Mouse (Mus musculus): ENCODE measurements around the gene Plekha7. TPM values are rescaled to one million over a fixed set of nuclear protein-coding genes. Genes with fewer than 3 reads are reported as not detected.
A peak's percentile ranks its signal among the peaks of the same experiment; 100 is the strongest.

The Plekha7 gene
- polyA plus RNA-seq, 1 experiment, result 1.3 TPM

- Histone ChIP-seq H3K27me3 (replicated peaks) (peaks cover 42% of the 10 kb centered on the region), H3K9me3 (peaks cover 9% of the 10 kb centered on the region), H3K36me3 (replicated peaks; ENCODE audit: low read length) (no peaks in the 10 kb centered on the region), H3K4me3 (replicated peaks) (no peak overlapping the region), H3K4me1 (peaks cover 10% of the 10 kb centered on the region)
- TF ChIP-seq FLI1 (IDR thresholded peaks at IDR 0.05; ENCODE audit: low read length) (no peak), GATA1 (IDR thresholded peaks at IDR 0.05; ENCODE audit: borderline replicate concordance, low read length) (no peak)
Observed at GRCm38 (mm10) chr7:116211904-116212303, 96.3 kb downstream of the Plekha7 start.

GRCm38 (mm10) chr7:116209926-116210631 is 98.1 kb downstream of the Plekha7 start:
- Histone ChIP-seq H3K27me3 (replicated peaks) (peaks cover 39% of the 10 kb centered on the region), H3K4me3 (replicated peaks) (no peak overlapping the region), H3K36me3 (replicated peaks; ENCODE audit: low read length) (no peaks in the 10 kb centered on the region), H3K4me1 (peaks cover 12% of the 10 kb centered on the region), H3K9me3 (no peaks in the 10 kb centered on the region)
- TF ChIP-seq GATA1 (IDR thresholded peaks at IDR 0.05; ENCODE audit: borderline replicate concordance, low read length), result no peak
- no peak for TF ChIP-seq FLI1 (IDR thresholded peaks at IDR 0.05; ENCODE audit: low read length)

- Histone ChIP-seq H3K36me3 (replicated peaks; ENCODE audit: low read length) (no peaks in the 10 kb centered on the region), H3K4me3 (replicated peaks) (no peak overlapping the region)
Observed at GRCm38 (mm10) chr7:116208880-116209279, 99.3 kb downstream of the Plekha7 start.

GRCm38 (mm10) chr7:116206806-116207571 is 101.2 kb downstream of the Plekha7 start:
- TF ChIP-seq FLI1 (IDR thresholded peaks at IDR 0.05; ENCODE audit: low read length) (no peak), GATA1 (IDR thresholded peaks at IDR 0.05; ENCODE audit: borderline replicate concordance, low read length) (no peak)
- H3K36me3 ChIP-seq (replicated peaks; ENCODE audit: low read length), result no peaks in the 10 kb centered on the region
- H3K4me1 ChIP-seq, result peaks cover 12% of the 10 kb centered on the region
- no peak overlapping the region for H3K4me3 ChIP-seq (replicated peaks)
- H3K9me3 ChIP-seq, result no peaks in the 10 kb centered on the region
- H3K27me3 ChIP-seq (replicated peaks), result peaks cover 37% of the 10 kb centered on the region

More at GRCm38 (mm10) chr7:116208880-116209279, 99.3 kb downstream of the Plekha7 start:
- H3K27me3 ChIP-seq (replicated peaks), result peaks cover 39% of the 10 kb centered on the region
- TF ChIP-seq FLI1 (IDR thresholded peaks at IDR 0.05; ENCODE audit: low read length) (no peak), GATA1 (IDR thresholded peaks at IDR 0.05; ENCODE audit: borderline replicate concordance, low read length) (no peak)
- H3K9me3 ChIP-seq, result no peaks in the 10 kb centered on the region
- peaks cover 12% of the 10 kb centered on the region for H3K4me1 ChIP-seq

GRCm38 (mm10) chr7:116205451-116205850 is 102.7 kb downstream of the Plekha7 start:
- peaks cover 34% of the 10 kb centered on the region for H3K27me3 ChIP-seq (replicated peaks)
- no peak for TF ChIP-seq FLI1 (IDR thresholded peaks at IDR 0.05; ENCODE audit: low read length)
- TF ChIP-seq GATA1 (IDR thresholded peaks at IDR 0.05; ENCODE audit: borderline replicate concordance, low read length), result no peak
- peaks cover 17% of the 10 kb centered on the region for H3K4me1 ChIP-seq
- H3K9me3 ChIP-seq, result no peaks in the 10 kb centered on the region
- no peak overlapping the region for H3K4me3 ChIP-seq (replicated peaks)
- no peaks in the 10 kb centered on the region for H3K36me3 ChIP-seq (replicated peaks; ENCODE audit: low read length)

GRCm38 (mm10) chr7:116202033-116202681 is 106.0 kb downstream of the Plekha7 start:
- H3K4me1 ChIP-seq, result peaks cover 17% of the 10 kb centered on the region
- no peaks in the 10 kb centered on the region for H3K9me3 ChIP-seq
- H3K4me3 ChIP-seq (replicated peaks), result no peak overlapping the region
- H3K27me3 ChIP-seq (replicated peaks), result peaks cover 22% of the 10 kb centered on the region
- TF ChIP-seq FLI1 (IDR thresholded peaks at IDR 0.05; ENCODE audit: low read length) (no peak), GATA1 (IDR thresholded peaks at IDR 0.05; ENCODE audit: borderline replicate concordance, low read length) (no peak)
- H3K36me3 ChIP-seq (replicated peaks; ENCODE audit: low read length), result no peaks in the 10 kb centered on the region

- Histone ChIP-seq H3K36me3 (replicated peaks; ENCODE audit: low read length) (no peaks in the 10 kb centered on the region), H3K4me3 (replicated peaks) (peak overlapping the region; percentile 6), H3K27me3 (replicated peaks) (peaks cover 31% of the 10 kb centered on the region), H3K9me3 (no peaks in the 10 kb centered on the region), H3K4me1 (peaks cover 12% of the 10 kb centered on the region)
- no peak for TF ChIP-seq FLI1 (IDR thresholded peaks at IDR 0.05; ENCODE audit: low read length)
- TF ChIP-seq GATA1 (IDR thresholded peaks at IDR 0.05; ENCODE audit: borderline replicate concordance, low read length), result no peak
Observed at GRCm38 (mm10) chr7:116200951-116201351, 107.2 kb downstream of the Plekha7 start.

- Histone ChIP-seq H3K4me1 (peaks cover 12% of the 10 kb centered on the region), H3K36me3 (replicated peaks; ENCODE audit: low read length) (no peaks in the 10 kb centered on the region), H3K9me3 (no peaks in the 10 kb centered on the region), H3K27me3 (replicated peaks) (peaks cover 35% of the 10 kb centered on the region), H3K4me3 (replicated peaks) (no peak overlapping the region)
- TF ChIP-seq FLI1 (IDR thresholded peaks at IDR 0.05; ENCODE audit: low read length), result no peak
- no peak for TF ChIP-seq GATA1 (IDR thresholded peaks at IDR 0.05; ENCODE audit: borderline replicate concordance, low read length)
Observed at GRCm38 (mm10) chr7:116200544-116200943, 107.6 kb downstream of the Plekha7 start.

- no peaks in the 10 kb centered on the region for H3K9me3 ChIP-seq
- H3K27me3 ChIP-seq (replicated peaks), result peaks cover 45% of the 10 kb centered on the region
- TF ChIP-seq GATA1 (IDR thresholded peaks at IDR 0.05; ENCODE audit: borderline replicate concordance, low read length), result no peak
- no peak for TF ChIP-seq FLI1 (IDR thresholded peaks at IDR 0.05; ENCODE audit: low read length)
- H3K4me1 ChIP-seq, result peaks cover 14% of the 10 kb centered on the region
- no peak overlapping the region for H3K4me3 ChIP-seq (replicated peaks)
- H3K36me3 ChIP-seq (replicated peaks; ENCODE audit: low read length), result no peaks in the 10 kb centered on the region
Observed at GRCm38 (mm10) chr7:116198902-116199301, 109.3 kb downstream of the Plekha7 start.
